Mouse (Mus musculus) spleen, adult 2 months (tissue): ENCODE results near the gene Gm21962.

Source experiments
- CTCF ChIP-seq: fragments of 200-500 bp; IDR thresholded peaks from 2 replicates; pipeline ENCODE4 v1.5.1; 2011; ENCODE audit warnings: mild to moderate bottlenecking, inconsistent platforms; ENCODE audit not compliant: insufficient read depth, insufficient read length, insufficient replicate concordance; ENCODE audit errors: extremely low read depth
- POLR2A ChIP-seq: fragments of 200-500 bp; IDR thresholded peaks from 2 replicates; pipeline ENCODE4 v1.6.1; 2011; ENCODE audit warnings: low read depth, low read length, inconsistent platforms

DNA sequence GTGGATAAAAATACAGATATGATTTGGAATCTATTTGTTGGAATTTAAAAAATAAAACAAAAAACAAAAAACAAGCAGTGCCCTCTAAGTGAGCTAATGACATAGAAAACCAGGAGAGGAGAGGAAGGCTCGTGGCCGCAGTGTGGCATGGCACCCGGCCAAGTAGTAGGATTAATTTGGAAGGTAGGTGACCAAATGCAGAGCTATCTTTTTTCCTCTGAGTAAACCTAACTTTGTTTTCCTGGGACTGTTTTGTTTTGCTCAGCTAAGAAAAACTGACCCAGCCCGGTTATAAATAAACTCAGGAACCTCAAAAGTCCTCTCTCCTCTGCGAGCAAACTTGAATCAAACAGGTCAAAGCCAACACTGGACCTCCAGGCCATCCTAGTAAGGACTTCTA lies 46.3 kb upstream of the Gm21962 start:
- TF ChIP-seq CTCF (no peak), POLR2A (no peak)
